Mouse (Mus musculus) C2C12 (cell line): ENCODE results near the gene Pcsk2. TPM values are rescaled to one million over a fixed set of nuclear protein-coding genes. Genes with fewer than 3 reads are reported as not detected.

Experiments
- H3K27me3 ChIP-seq: one replicate; pipeline ENCODE4 v1.6.1; 2011; ENCODE audit not compliant: control insufficient read depth, insufficient read depth, insufficient read length
- H3K36me3 ChIP-seq: one replicate; pipeline ENCODE4 v1.6.1; 2011; ENCODE audit not compliant: control insufficient read depth, insufficient read depth
- H3K4me3 ChIP-seq: one replicate; pipeline ENCODE4 v1.5.1; 2011; ENCODE audit warnings: mild to moderate bottlenecking, control low read depth; ENCODE audit not compliant: poor library complexity, insufficient read depth, severe bottlenecking
- H3K79me2 ChIP-seq: one replicate; pipeline ENCODE4 v1.6.1; 2011; ENCODE audit not compliant: control insufficient read depth, insufficient read depth
- H3K79me3 ChIP-seq: one replicate; pipeline ENCODE4 v1.6.1; 2011; ENCODE audit warnings: low read depth, control low read depth
- H3ac ChIP-seq: one replicate; pipeline ENCODE3; 2011; ENCODE audit warnings: low read depth; ENCODE audit not compliant: control insufficient read depth, insufficient read length
- CEBPB ChIP-seq: IDR thresholded peaks from one replicate; pipeline ENCODE4 v1.6.1; 2011; ENCODE audit warnings: low read depth, mild to moderate bottlenecking, control low read depth, moderate library complexity
- CTCF ChIP-seq: IDR thresholded peaks from one replicate; pipeline ENCODE4 v1.5.1; 2011; ENCODE audit not compliant: control insufficient read depth, insufficient read depth, insufficient read length
- FOSL1 ChIP-seq: IDR thresholded peaks from one replicate; pipeline ENCODE4 v1.8.0; 2011; ENCODE audit warnings: mild to moderate bottlenecking, low read length; ENCODE audit not compliant: poor library complexity, insufficient read depth, severe bottlenecking
- MAX ChIP-seq: IDR thresholded peaks from one replicate; pipeline ENCODE4 v1.6.1; 2011; ENCODE audit warnings: mild to moderate bottlenecking, control low read depth
- MYOD1 ChIP-seq: IDR thresholded peaks from one replicate; pipeline ENCODE4 v1.6.1; 2011; ENCODE audit warnings: low read depth; ENCODE audit not compliant: control insufficient read depth, insufficient read length
- MYOG ChIP-seq: IDR thresholded peaks from one replicate; pipeline ENCODE4 v1.6.1; 2011; ENCODE audit not compliant: control insufficient read depth, insufficient read length; ENCODE audit errors: extremely low read depth
- USF1 ChIP-seq: IDR thresholded peaks from one replicate; pipeline ENCODE4 v1.6.1; 2011; ENCODE audit warnings: low read depth, mild to moderate bottlenecking, control low read depth, moderate library complexity
- polyA plus RNA-seq: library from polyadenylated mRNA; unstranded; fragments of >200 nt; fragmentation: generic; extraction: Trizol; gene quantifications from one replicate; pipeline ENCODE4 v1.2.1, GENCODE M21; 2012; ENCODE audit warnings: missing spikeins

The Pcsk2 gene
- polyA plus RNA-seq, 1 experiment = 0.07 TPM

DNA sequence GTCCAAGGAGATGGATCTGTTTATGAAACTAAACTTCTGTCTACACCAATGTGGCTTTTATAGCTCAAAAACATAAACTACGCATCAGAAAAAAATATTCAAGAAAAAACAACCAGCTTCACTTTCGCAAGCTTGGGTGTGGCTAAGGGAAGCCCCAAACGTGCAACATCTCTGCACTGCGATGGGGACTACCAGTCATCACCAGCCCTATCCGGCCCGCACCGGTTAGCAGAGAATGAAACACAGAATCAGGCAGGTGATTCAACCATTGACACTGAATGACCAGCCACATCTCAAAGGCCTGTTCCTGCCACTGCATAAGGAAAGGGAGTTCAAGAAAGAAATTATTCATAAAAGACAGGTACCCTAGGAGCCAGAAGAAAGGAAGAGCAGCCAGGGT is 289.9 kb downstream of the Pcsk2 start:
- Histone ChIP-seq H3K79me2 (no peaks in the 10 kb centered on the region), H3K79me3 (no peaks in the 10 kb centered on the region), H3K27me3 (no peaks in the 10 kb centered on the region), H3K4me3 (no peak overlapping the region), H3ac (no peak overlapping the region), H3K36me3 (no peaks in the 10 kb centered on the region)
- TF ChIP-seq MYOD1 = no peak
- TF ChIP-seq FOSL1 = no peak
- no peak for TF ChIP-seq CEBPB
- no peak for TF ChIP-seq CTCF
- TF ChIP-seq MAX = no peak
- TF ChIP-seq USF1 = no peak
- no peak for TF ChIP-seq MYOG

DNA sequence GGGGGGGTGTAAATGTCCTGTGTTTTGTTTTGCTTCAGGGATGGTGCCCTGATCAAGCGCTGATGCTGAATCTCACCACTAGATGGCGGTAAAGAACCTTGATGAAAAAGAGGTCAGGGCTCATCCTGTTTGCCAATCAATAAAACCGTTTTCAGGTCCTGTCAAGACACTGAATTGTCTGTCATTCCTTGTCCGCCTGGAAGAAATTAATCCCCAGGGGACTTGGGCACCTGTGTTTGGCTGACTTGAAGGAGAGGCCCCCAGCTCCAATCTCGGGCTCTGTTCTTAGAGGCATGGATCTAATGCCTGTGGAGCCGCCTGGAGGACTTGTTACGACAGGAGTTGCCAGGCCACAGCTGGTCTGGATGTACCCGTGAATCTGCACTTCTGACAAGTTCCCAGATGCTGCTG is 291.3 kb downstream of the Pcsk2 start:
- H3K4me3 ChIP-seq = no peak overlapping the region

DNA sequence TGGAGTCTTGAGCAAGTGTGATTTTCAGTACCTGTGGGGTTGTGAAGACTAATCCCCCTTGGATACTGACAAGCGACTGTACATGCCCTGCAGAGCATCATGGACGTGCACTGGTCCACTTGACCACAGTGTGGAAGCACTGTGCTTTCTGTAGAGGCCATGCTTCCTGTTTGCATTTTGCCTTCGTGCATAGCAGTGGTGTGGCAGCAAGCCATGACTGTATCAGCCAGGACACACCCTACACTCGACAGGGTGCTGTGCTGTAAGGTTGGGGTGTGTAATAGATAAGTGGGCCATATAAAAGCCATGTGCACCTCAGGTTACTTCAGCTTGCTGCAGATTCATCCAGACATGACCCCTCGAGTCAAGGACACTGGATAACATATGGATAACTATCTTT is 292.7 kb downstream of the Pcsk2 start:
- Histone ChIP-seq H3K27me3 (peaks cover 3% of the 10 kb centered on the region), H3ac (no peak overlapping the region), H3K36me3 (no peaks in the 10 kb centered on the region), H3K79me2 (no peaks in the 10 kb centered on the region), H3K79me3 (no peaks in the 10 kb centered on the region), H3K4me3 (no peak overlapping the region)
- TF ChIP-seq FOSL1 (no peak), MYOG (no peak), CEBPB (no peak), CTCF (no peak), USF1 (no peak), MYOD1 (no peak), MAX (no peak)

More for the DNA sequence above, 291.3 kb downstream of the Pcsk2 start:
- Histone ChIP-seq H3K36me3 (no peaks in the 10 kb centered on the region), H3K79me2 (no peaks in the 10 kb centered on the region), H3K79me3 (no peaks in the 10 kb centered on the region), H3K27me3 (no peaks in the 10 kb centered on the region), H3ac (no peak overlapping the region)
- TF ChIP-seq MAX (no peak), CTCF (peak; percentile 47), FOSL1 (no peak), CEBPB (no peak)

DNA sequence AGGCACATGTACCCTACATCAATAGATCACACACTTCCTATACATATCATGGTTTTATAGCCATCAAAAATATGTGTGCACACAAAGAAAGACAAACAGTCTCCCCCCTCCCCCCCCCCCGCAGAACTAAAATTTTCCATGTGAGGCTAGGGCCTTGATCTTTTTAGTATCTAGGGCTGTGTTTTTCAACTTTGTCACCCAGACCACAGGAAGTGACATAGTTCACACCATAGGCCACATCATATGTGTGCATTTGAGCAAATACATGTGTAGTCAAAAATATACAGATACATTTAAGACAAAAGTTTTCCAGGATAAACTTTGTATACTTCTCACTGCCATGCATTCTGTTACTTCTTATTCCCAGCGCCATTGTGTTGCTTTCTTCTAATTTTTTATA is 293.5 kb downstream of the Pcsk2 start:
- no peaks in the 10 kb centered on the region for H3K79me2 ChIP-seq
- no peaks in the 10 kb centered on the region for H3K36me3 ChIP-seq
- H3ac ChIP-seq = no peak overlapping the region
- no peaks in the 10 kb centered on the region for H3K79me3 ChIP-seq
- no peak for TF ChIP-seq MYOG
- no peak for TF ChIP-seq USF1
- no peak for TF ChIP-seq FOSL1
- peaks cover 3% of the 10 kb centered on the region for H3K27me3 ChIP-seq
- no peak overlapping the region for H3K4me3 ChIP-seq

DNA sequence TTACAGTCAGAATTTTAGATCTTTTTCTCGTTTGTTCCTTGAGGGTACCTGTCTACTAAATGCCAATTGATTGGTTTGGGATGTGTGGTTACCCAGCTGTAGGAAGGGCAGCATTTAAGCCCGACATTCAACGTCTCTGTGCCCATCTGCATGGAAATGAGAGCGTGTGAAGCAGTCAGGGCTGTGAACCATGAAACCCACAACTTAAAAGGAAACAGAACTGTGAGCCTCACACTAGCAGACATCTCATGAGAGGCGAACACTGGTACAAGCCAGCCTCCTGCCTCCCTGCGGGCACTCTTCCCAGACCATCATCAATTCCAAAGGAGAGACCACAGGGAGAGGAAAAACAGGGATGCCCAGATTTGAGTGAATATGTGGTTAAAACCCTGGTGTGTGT is 294.9 kb downstream of the Pcsk2 start:
- peaks cover 3% of the 10 kb centered on the region for H3K27me3 ChIP-seq
- no peak overlapping the region for H3K4me3 ChIP-seq
- no peaks in the 10 kb centered on the region for H3K79me3 ChIP-seq
- H3K79me2 ChIP-seq = no peaks in the 10 kb centered on the region
- H3K36me3 ChIP-seq = no peaks in the 10 kb centered on the region
- no peak overlapping the region for H3ac ChIP-seq
- no peak for TF ChIP-seq FOSL1
- TF ChIP-seq CEBPB = no peak
- no peak for TF ChIP-seq MAX
- TF ChIP-seq MYOD1 = no peak
- no peak for TF ChIP-seq USF1
- no peak for TF ChIP-seq CTCF
- no peak for TF ChIP-seq MYOG

DNA sequence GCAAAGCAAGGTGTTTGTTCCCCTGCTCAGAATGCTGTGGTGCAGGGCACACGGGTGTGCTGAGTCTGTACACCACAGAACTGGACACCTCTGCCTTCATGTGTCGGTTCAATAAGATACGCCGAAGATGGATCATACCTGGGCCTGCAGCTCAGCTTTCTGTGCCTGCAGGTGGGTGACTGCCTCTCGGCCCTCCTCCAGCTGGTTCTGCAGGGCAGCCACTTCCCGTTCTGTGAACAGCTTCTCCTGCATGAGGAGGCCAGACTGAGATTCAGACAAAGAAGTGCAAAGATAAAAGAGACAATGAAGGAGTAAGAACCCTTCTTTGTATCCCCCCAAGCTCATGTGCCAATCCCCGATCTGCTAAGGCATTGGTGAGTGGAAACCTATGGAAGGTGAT is 295.6 kb downstream of the Pcsk2 start:
- no peaks in the 10 kb centered on the region for H3K79me3 ChIP-seq
- H3ac ChIP-seq = no peak overlapping the region
- H3K27me3 ChIP-seq = peaks cover 3% of the 10 kb centered on the region
- no peak overlapping the region for H3K4me3 ChIP-seq
- TF ChIP-seq CTCF (no peak), MAX (no peak), FOSL1 (no peak), MYOD1 (no peak), CEBPB (no peak)
- H3K36me3 ChIP-seq = no peaks in the 10 kb centered on the region
- no peaks in the 10 kb centered on the region for H3K79me2 ChIP-seq
